Mouse (Mus musculus) ES-E14 (cell line): ENCODE data around the gene Amz2. TPM values are rescaled to one million over a fixed set of nuclear protein-coding genes. Genes with fewer than 3 reads are reported as not detected.

Source experiments
- DNase-seq: peaks from one replicate; pipeline ENCODE4 v3.0.0-alpha.2; 2013; ENCODE audit warnings: low read depth, low spot score
- H3K27ac ChIP-seq: 2 replicates; pipeline ENCODE4 v1.5.1; 2012; ENCODE audit warnings: low read depth, mild to moderate bottlenecking, low read length, moderate library complexity, mixed read lengths; ENCODE audit not compliant: poor library complexity, insufficient read depth, severe bottlenecking
- H3K36me3 ChIP-seq: 2 replicates; pipeline ENCODE4 v1.6.1; 2012; ENCODE audit warnings: mild to moderate bottlenecking, low read length, moderate library complexity, mixed read lengths; ENCODE audit not compliant: control insufficient read depth, poor library complexity, insufficient read depth, severe bottlenecking
- H3K4me1 ChIP-seq, 2 experiments: fragments of 150-350 bp in 1 of 2; sonication (generic) in 1 of 2; 2 replicates each; pipeline ENCODE4 v1.6.1; 2012; ENCODE audit warnings: low read length in 2 of 2, mild to moderate bottlenecking in 1 of 2, mixed read lengths in 1 of 2; ENCODE audit not compliant: control insufficient read depth in 2 of 2, insufficient read depth in 2 of 2, poor library complexity in 1 of 2
- H3K4me3 ChIP-seq, 2 experiments: fragments of 150-350 bp in 1 of 2; sonication (generic) in 1 of 2; 2 replicates each; pipeline ENCODE4 v1.5.1; 2012; ENCODE audit warnings: low read length in 2 of 2, low read depth in 1 of 2, mild to moderate bottlenecking in 1 of 2, mixed read lengths in 1 of 2; ENCODE audit not compliant: insufficient read depth in 1 of 2, poor library complexity in 1 of 2, severe bottlenecking in 1 of 2
- H3K9ac ChIP-seq: 2 replicates; pipeline ENCODE4 v1.6.1; 2012; ENCODE audit warnings: low read depth, mild to moderate bottlenecking, low read length, mixed read lengths; ENCODE audit not compliant: poor library complexity, insufficient read depth, severe bottlenecking
- H3K9me3 ChIP-seq: fragments of 150-350 bp; sonication (generic); 2 replicates; pipeline ENCODE4 v1.6.1; 2012; ENCODE audit warnings: low read depth, mild to moderate bottlenecking, low read length; ENCODE audit not compliant: control insufficient read depth, insufficient read depth
- CHD2 ChIP-seq: IDR thresholded peaks from 2 replicates; pipeline ENCODE4 v1.6.1; 2014; ENCODE audit warnings: mild to moderate bottlenecking, low read depth, low read length, inconsistent platforms
- HCFC1 ChIP-seq: IDR thresholded peaks from 2 replicates; pipeline ENCODE4 v1.6.1; 2012; ENCODE audit warnings: low read length, inconsistent platforms, borderline replicate concordance; ENCODE audit not compliant: insufficient read depth
- MAFK ChIP-seq: IDR thresholded peaks from 2 replicates; pipeline ENCODE4 v1.6.1; 2014; ENCODE audit warnings: mild to moderate bottlenecking, low read depth, low read length, inconsistent platforms; ENCODE audit not compliant: insufficient read depth
- ZC3H11A ChIP-seq: IDR thresholded peaks from 2 replicates; pipeline ENCODE4 v1.6.1; 2012; ENCODE audit warnings: low read depth, mild to moderate bottlenecking, inconsistent platforms, low read length, borderline replicate concordance
- ZNF384 ChIP-seq: IDR thresholded peaks from 2 replicates; pipeline ENCODE4 v1.6.1; 2012; ENCODE audit warnings: low read depth, low read length, inconsistent platforms
- in situ Hi-C, 2 experiments: fragments of 600-800 bp; cut with MboI; formaldehyde crosslinking; loops; one replicate each; pipeline ENCODE4 v1.15.1; 2025; ENCODE audit warnings: low sequenced_read_pairs in 2 of 2, inconsistent platforms in 1 of 2; ENCODE audit not compliant: unreplicated experiment in 2 of 2
- total RNA-seq: library from RNA; depleted of rRNA; stranded (reverse); fragments of 300-350 nt; gene quantifications from 2 replicates; pipeline ENCODE4 v1.2.3, GENCODE M21; 2012

Amz2 gene
- total RNA-seq, 1 experiment: 20.1 TPM

DNA sequence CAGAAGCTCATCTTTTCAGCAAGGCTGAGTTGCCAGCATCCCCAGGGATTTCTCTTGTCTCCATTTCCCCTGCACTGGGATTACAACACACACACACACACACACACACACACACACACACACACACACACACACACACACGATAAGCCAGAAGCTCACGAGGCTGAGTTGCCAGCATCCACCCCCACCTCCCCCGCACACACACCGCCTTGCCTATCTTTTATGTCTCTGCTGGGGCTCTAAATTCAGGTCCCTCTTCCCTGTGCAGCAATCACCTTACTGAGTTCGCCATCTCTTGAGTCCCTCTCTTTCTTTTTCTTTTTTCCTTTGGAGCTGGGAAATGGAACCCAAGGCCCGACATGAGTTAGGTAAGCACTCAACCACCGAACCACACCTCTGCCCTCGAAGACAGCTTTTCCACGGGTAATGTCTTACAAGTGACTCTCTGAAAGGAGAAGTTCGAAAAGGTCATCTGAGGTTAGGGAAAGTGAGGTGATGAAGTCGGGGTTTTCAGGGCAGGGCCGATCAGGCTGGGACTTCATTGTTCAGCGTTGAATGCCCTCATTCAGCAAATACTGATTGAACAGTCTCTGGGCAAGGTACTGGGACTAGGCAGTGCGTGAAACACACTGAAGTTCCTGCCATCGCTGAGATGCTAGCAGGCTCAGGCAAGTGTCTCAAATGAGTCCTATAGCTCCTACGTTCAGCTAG is 54.0 kb downstream of the Amz2 start:
- Histone ChIP-seq H3K9me3 (no peaks in the 10 kb centered on the region), H3K9ac (no peak overlapping the region), H3K4me3 (no peak overlapping the region), H3K27ac (no peak overlapping the region), H3K36me3 (no peaks in the 10 kb centered on the region), H3K4me1 (peaks cover 2 to 16% of the 10 kb centered on the region in 2 experiments; a peak in 1 of 4 replicates)
- no peak for DNase-seq
- TF ChIP-seq ZC3H11A: no peak
- TF ChIP-seq MAFK: no peak
- no peak for TF ChIP-seq CHD2
- no peak for TF ChIP-seq HCFC1
- TF ChIP-seq ZNF384: no peak
- in situ Hi-C loops: no loop called here

DNA sequence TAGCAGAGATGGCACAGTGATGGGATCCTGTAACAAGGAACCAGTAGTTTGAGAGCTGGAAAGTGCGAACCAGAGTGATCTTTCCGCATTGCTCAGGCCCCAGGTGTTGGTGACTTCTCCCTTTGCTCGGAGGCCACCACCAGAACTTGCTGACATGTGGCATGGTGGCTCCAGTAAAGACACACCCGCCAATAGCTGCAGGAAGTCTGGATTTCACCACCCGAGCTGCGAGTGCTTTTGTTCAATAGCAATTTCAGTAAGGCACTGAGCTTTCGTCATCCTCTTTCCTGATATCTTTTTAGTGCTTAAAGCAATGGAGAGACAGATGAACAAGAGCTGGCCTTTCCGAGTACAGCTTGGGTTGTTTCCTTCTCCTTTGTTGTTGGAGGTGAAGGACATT is 54.7 kb downstream of the Amz2 start:
- no peaks in the 10 kb centered on the region for H3K9me3 ChIP-seq
- no peak overlapping the region for H3K27ac ChIP-seq
- no peak for TF ChIP-seq MAFK
- no peak for TF ChIP-seq HCFC1
- no peak for TF ChIP-seq ZC3H11A
- TF ChIP-seq CHD2: no peak
- TF ChIP-seq ZNF384: no peak
- DNase-seq: no peak
- H3K9ac ChIP-seq: no peak overlapping the region
- H3K4me1 ChIP-seq: peaks cover 2 to 14% of the 10 kb centered on the region in 2 experiments; a peak in 1 of 4 replicates
- H3K4me3 ChIP-seq: no peak overlapping the region
- no peaks in the 10 kb centered on the region for H3K36me3 ChIP-seq
- in situ Hi-C loops: no loop called here

- no peak overlapping the region for H3K4me3 ChIP-seq
- H3K36me3 ChIP-seq: no peaks in the 10 kb centered on the region
- TF ChIP-seq ZC3H11A (no peak), HCFC1 (no peak), MAFK (no peak), ZNF384 (no peak), CHD2 (no peak)
- H3K4me1 ChIP-seq: no peaks in the 10 kb centered on the region
- in situ Hi-C loops: no loop called here
- no peaks in the 10 kb centered on the region for H3K9me3 ChIP-seq
- no peak overlapping the region for H3K9ac ChIP-seq
- no peak overlapping the region for H3K27ac ChIP-seq
- no peak for DNase-seq
These were observed 59.8 kb downstream of the Amz2 start for GRCm38 (mm10) chr11:109485398-109486045.

GRCm38 (mm10) chr11:109487111-109487510 is 61.4 kb downstream of the Amz2 start:
- Histone ChIP-seq H3K4me1 (no peaks in the 10 kb centered on the region), H3K9me3 (no peaks in the 10 kb centered on the region), H3K36me3 (no peaks in the 10 kb centered on the region), H3K4me3 (no peak overlapping the region), H3K9ac (no peak overlapping the region), H3K27ac (no peak overlapping the region)
- DNase-seq: no peak
- TF ChIP-seq ZC3H11A (no peak), HCFC1 (no peak), CHD2 (no peak), MAFK (no peak), ZNF384 (no peak)
- in situ Hi-C loops: no loop called here
